Mouse (Mus musculus) kidney, postnatal 0 days (tissue): ENCODE measurements around the gene Gm21812. TPM values are rescaled to one million over a fixed set of nuclear protein-coding genes. Genes with fewer than 3 reads are reported as not detected.
"Not testable (repeated sequence)": the region's sequence is repeated elsewhere in the genome, so short reads cannot be mapped to it uniquely, and the experiment has no call there.

Source experiments
- ATAC-seq: fragments of 200-750 bp; cut with Nextera tagmentation; replicated peaks from 2 replicates; pipeline ENCODE4 v1.8.0; 2017; ENCODE audit warnings: low read depth, moderate number of reproducible peaks, moderate TSS enrichment, moderate library complexity; ENCODE audit not compliant: low FRiP score
- DNase-seq: peaks from one replicate; pipeline ENCODE4 v3.0.0-alpha.2; 2016; ENCODE audit warnings: low spot score
- H3K27ac ChIP-seq: fragments of 300-500 bp; sonication (generic); 2 replicates; pipeline ENCODE4 v1.5.1; 2014; ENCODE audit warnings: mild to moderate bottlenecking
- H3K27me3 ChIP-seq: fragments of 300-500 bp; sonication (generic); 2 replicates; pipeline ENCODE4 v1.6.1; 2014; ENCODE audit warnings: low read length, mixed read lengths; ENCODE audit not compliant: insufficient read depth
- H3K36me3 ChIP-seq: fragments of 300-500 bp; sonication (generic); 2 replicates; pipeline ENCODE4 v1.6.1; 2014; ENCODE audit warnings: low read length, mixed read lengths; ENCODE audit not compliant: insufficient read depth
- H3K4me1 ChIP-seq: fragments of 300-500 bp; sonication (generic); replicated peaks from 2 replicates; pipeline ENCODE4 v1.6.1; 2014; ENCODE audit warnings: antibody characterized with exemption, low read length, mixed read lengths; ENCODE audit not compliant: insufficient read depth
- H3K4me2 ChIP-seq: fragments of 300-500 bp; sonication (generic); 2 replicates; pipeline ENCODE4 v1.6.1; 2014; ENCODE audit warnings: mild to moderate bottlenecking, low read length, moderate library complexity, mixed read lengths
- H3K4me3 ChIP-seq: fragments of 300-500 bp; sonication (generic); replicated peaks from 2 replicates; pipeline ENCODE4 v1.5.1; 2014; ENCODE audit warnings: low read depth, low read length
- H3K9ac ChIP-seq: fragments of 300-500 bp; sonication (generic); 2 replicates; pipeline ENCODE4 v1.6.1; 2014; ENCODE audit warnings: low read depth, low read length
- H3K9me3 ChIP-seq: fragments of 300-500 bp; sonication (generic); replicated peaks from 2 replicates; pipeline ENCODE4 v1.6.1; 2016; ENCODE audit warnings: low read length, inconsistent platforms, mixed read lengths
- WGBS: fragments of 180-500 bp; shearing (Covaris S2); extraction: QIAGEN DNeasy Blood & Tissue Kit; methylation state at CpG from one replicate; pipeline ENCODE4 v1.1.7; 2014; 5-methylcytosine and 5-hydroxymethylcytosine counted together
- polyA plus RNA-seq: library from polyadenylated mRNA; unstranded; fragments of >200 nt; fragmentation: Nextera tagmentation; extraction: Ambion mirVana; gene quantifications from 2 replicates; pipeline ENCODE4 v1.2.1, GENCODE M21; 2015

Gm21812 gene
- polyA plus RNA-seq = not detected in 2 replicates

GRCm38 (mm10) chrY:9347084-9347483 is at the start of gene Gm21812:
Gm21812 (minus strand) TSS chrY:9347184.
- H3K9ac ChIP-seq, DNase-seq, H3K4me1 ChIP-seq, ATAC-seq, H3K9me3 ChIP-seq, H3K27me3 ChIP-seq, H3K27ac ChIP-seq, H3K4me2 ChIP-seq, H3K4me3 ChIP-seq, H3K36me3 ChIP-seq: not testable (repeated sequence)
- no CpG with 5 or more reads among the region's 4 CpGs for WGBS

Other genes starting within 250 kb of the Gm21812 start
- gene Gm21292, start 213.3 kb downstream of the Gm21812 start, polyA plus RNA-seq = not detected in 2 replicates
- gene Gm21721, start 145.0 kb downstream of the Gm21812 start, polyA plus RNA-seq = not detected in 2 replicates
- not detected in 2 replicates for gene Gm21874, start 69.0 kb upstream of the Gm21812 start, polyA plus RNA-seq